Mouse (Mus musculus): ENCODE data around the gene Prex1.
"Not testable (repeated sequence)": the region's sequence is repeated elsewhere in the genome, so short reads cannot be mapped to it uniquely, and the experiment has no call there.

The Prex1 gene

GRCm38 (mm10) chr2:166551831-166552498, 161.7 kb downstream of the Prex1 start:
- DNase-seq: no peak

GRCm38 (mm10) chr2:166549871-166550270, 163.8 kb downstream of the Prex1 start:
- peak; percentile 60 for DNase-seq

GRCm38 (mm10) chr2:166549069-166549468, 164.6 kb downstream of the Prex1 start:
- DNase-seq: peak; percentile 74

GRCm38 (mm10) chr2:166545580-166545979, 168.1 kb downstream of the Prex1 start:
- DNase-seq: no peak

GRCm38 (mm10) chr2:166544575-166545251, 168.9 kb downstream of the Prex1 start:
- DNase-seq: no peak

- no peak for DNase-seq
Measured at GRCm38 (mm10) chr2:166541112-166541928, 172.3 kb downstream of the Prex1 start.

GRCm38 (mm10) chr2:166540216-166540615, 173.4 kb downstream of the Prex1 start:
- DNase-seq: no peak

GRCm38 (mm10) chr2:166536896-166537295, 176.7 kb downstream of the Prex1 start:
- DNase-seq: no peak

- DNase-seq: no peak
Measured at GRCm38 (mm10) chr2:166535519-166535918, 178.1 kb downstream of the Prex1 start.

- DNase-seq: no peak
Measured at GRCm38 (mm10) chr2:166526204-166526603, 187.4 kb downstream of the Prex1 start.

GRCm38 (mm10) chr2:166523156-166523890, 190.3 kb downstream of the Prex1 start:
- no peak for DNase-seq

- DNase-seq: no peak
Measured at GRCm38 (mm10) chr2:166522612-166523120, 191.0 kb downstream of the Prex1 start.

GRCm38 (mm10) chr2:166521878-166522611, 191.6 kb downstream of the Prex1 start:
- no peak for DNase-seq

GRCm38 (mm10) chr2:166521461-166521860, 192.2 kb downstream of the Prex1 start:
- no peak for DNase-seq

- no peak for DNase-seq
Measured at GRCm38 (mm10) chr2:166520536-166520935, 193.1 kb downstream of the Prex1 start.

- DNase-seq: not testable (repeated sequence)
Measured at GRCm38 (mm10) chr2:166517392-166518174, 196.0 kb downstream of the Prex1 start.

- DNase-seq: no peak
Measured at GRCm38 (mm10) chr2:166516818-166517353, 196.7 kb downstream of the Prex1 start.

Measured in thymus, postnatal 25 days (tissue).